Mouse (Mus musculus) cerebellum, adult 11-12 months (tissue): ENCODE data around the gene Gad2.

ENCODE experiments used
- DNase-seq: peaks from one replicate; pipeline ENCODE4 v3.0.0; 2022

Gad2 gene

GRCm38 (mm10) chr2:22648394-22648793 lies 26.4 kb downstream of the Gad2 start:
- no peak for DNase-seq

- no peak for DNase-seq
Observed at GRCm38 (mm10) chr2:22651826-22652225, 29.8 kb downstream of the Gad2 start.

- no peak for DNase-seq
Observed at GRCm38 (mm10) chr2:22663731-22664130, 41.7 kb downstream of the Gad2 start.

- DNase-seq = peak; percentile 77
Observed at GRCm38 (mm10) chr2:22670415-22670814, 48.4 kb downstream of the Gad2 start.

- no peak for DNase-seq
Observed at GRCm38 (mm10) chr2:22671348-22671747, 49.3 kb downstream of the Gad2 start.

GRCm38 (mm10) chr2:22677066-22677465 lies 55.1 kb downstream of the Gad2 start:
- no peak for DNase-seq

- no peak for DNase-seq
Observed at GRCm38 (mm10) chr2:22679944-22680343, 57.9 kb downstream of the Gad2 start.

GRCm38 (mm10) chr2:22689969-22690368 lies 68.0 kb downstream of the Gad2 start:
- DNase-seq = no peak

- no peak for DNase-seq
Observed at GRCm38 (mm10) chr2:22704780-22705727, 83.0 kb downstream of the Gad2 start.

GRCm38 (mm10) chr2:22706233-22706632 lies 84.2 kb downstream of the Gad2 start:
- DNase-seq = no peak

- peak; percentile 18 for DNase-seq
Observed at GRCm38 (mm10) chr2:22721522-22722470, 99.8 kb downstream of the Gad2 start.

GRCm38 (mm10) chr2:22723927-22724534 lies 102.0 kb downstream of the Gad2 start:
- DNase-seq = no peak

- DNase-seq = no peak
Observed at GRCm38 (mm10) chr2:22727113-22727512, 105.1 kb downstream of the Gad2 start.

- no peak for DNase-seq
Observed at GRCm38 (mm10) chr2:22736134-22736533, 114.1 kb downstream of the Gad2 start.

- DNase-seq = no peak
Observed at GRCm38 (mm10) chr2:22739369-22739768, 117.4 kb downstream of the Gad2 start.

- no peak for DNase-seq
Observed at GRCm38 (mm10) chr2:22740441-22740840, 118.4 kb downstream of the Gad2 start.

GRCm38 (mm10) chr2:22741222-22741621 lies 119.2 kb downstream of the Gad2 start:
- DNase-seq = peak; percentile 8
